Mouse (Mus musculus): ENCODE results near the gene Cracr2b.

The Cracr2b gene

DNA sequence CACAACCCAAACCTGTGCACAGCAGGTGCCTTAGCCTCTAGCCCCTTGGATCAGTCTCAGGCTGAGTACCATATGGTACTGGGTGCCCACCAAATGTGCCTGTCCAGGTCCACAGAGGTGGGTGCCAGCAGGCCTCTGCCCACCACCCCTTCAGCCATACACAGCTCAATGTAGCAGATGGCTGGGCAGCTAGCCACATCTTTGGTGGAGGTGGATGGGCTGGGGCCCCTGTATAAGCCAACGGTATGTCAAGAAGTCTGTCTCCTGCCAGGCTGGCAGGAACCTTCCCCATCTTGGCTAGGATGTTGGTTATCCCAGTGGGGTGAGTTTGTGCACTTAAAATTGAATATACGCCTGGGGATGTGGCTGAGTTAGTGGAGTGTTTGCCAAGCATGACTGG, 24.7 kb downstream of the Cracr2b start:
- no peak for DNase-seq (ENCODE audit: low spot score in 2 of 2)

DNA sequence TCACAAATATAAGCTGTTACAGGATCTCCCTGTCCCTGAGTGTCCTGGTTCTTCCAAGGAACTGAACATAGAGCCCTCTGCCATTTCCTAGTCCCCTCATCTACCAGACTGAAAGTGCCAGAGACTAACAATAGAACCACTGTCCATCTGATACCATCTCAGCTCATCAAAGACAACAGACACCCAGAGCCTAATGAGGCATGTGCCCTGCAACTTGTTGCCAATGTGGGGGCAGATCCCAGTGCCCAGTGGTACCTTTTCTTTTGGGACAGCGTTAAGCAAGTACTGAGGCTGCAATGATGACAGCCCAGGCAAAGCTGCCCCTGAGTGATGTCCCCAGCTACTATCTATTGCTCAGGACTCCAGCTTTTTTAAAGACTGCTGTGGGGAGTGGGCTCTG, 25.3 kb downstream of the Cracr2b start:
- no peak for DNase-seq (ENCODE audit: low spot score in 2 of 2)

DNA sequence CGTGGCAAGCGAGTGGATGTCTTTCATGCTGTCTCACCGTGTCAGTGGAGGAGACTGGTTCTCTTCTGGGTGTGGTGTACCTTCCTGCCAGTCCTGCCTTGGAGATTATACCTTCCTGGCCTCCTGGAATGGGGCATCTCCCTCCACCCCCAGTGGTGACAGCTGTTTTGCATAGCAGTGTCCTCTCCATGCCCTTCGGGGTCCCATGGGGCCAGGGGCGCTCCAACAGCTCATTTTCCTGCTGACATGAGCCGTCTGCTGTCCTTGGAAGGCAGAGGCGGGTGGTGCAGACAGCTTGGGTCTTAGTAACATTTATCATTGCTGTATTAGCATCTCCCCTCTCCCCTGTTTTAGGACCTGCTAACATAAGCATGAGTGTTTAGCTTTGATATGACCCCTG, 26.2 kb downstream of the Cracr2b start:
- no peak for DNase-seq (ENCODE audit: low spot score in 2 of 2)

DNA sequence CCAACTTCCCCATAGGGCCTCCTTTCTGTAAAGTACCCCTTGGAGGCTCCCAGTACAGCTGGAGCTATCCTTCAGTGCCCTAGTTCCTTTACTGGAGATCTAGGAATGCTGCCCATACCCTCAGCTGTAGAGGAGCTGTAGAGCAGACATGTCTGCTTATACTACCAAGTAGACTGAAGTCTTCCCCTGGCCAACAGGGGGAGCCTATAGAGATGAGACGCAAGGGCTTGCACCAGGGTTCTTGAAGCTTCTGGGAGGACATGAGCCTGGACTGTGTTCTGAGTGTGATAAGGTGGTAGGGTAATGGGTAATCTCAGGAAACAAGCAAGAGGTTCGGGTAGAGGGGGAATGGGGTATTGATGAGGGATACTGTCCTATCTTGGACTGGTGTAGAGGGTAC, 30.3 kb downstream of the Cracr2b start:
- DNase-seq (ENCODE audit: low spot score in 2 of 2), result no peak

DNA sequence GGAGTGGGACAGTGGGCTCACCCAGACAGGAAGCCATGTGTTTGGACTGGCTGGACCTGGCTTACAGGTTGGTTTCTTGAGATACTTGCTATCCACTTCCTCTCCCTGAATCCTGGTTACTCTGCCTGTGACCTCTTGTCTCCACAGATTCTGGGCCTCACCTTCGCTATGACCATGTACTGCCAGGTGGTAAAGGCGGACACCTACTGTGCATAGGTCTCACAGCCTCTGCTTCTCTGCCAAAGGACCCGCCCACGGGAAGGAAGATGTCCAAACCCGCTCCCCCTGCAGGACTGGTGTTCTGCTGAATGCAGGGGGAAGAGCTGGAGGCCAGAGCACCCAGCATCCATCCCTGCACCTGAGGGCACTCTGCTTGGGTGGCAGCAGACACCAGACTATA, 31.8 kb downstream of the Cracr2b start:
- no peak for DNase-seq (ENCODE audit: low spot score in 2 of 2)

DNA sequence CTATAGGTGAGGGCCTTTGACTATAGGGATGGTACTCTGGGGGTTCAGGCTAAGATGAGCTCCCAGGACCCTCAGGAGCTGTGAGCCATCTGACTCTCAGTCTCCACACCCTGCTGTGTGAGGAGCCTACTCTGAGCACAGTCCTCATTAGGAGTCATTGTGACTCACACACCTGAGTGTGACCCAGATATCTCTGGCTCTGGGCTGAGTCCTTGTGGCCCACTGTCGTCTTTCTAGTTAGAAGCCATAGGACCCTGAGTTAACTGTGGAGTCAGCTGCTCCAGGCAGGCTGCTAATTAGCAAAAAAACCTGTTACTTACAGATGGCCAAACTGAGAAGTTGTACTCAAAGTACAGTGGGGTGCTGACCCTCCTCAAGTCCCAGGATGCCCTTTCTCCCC, 32.8 kb downstream of the Cracr2b start:
- no peak for DNase-seq (ENCODE audit: low spot score in 2 of 2)

DNA sequence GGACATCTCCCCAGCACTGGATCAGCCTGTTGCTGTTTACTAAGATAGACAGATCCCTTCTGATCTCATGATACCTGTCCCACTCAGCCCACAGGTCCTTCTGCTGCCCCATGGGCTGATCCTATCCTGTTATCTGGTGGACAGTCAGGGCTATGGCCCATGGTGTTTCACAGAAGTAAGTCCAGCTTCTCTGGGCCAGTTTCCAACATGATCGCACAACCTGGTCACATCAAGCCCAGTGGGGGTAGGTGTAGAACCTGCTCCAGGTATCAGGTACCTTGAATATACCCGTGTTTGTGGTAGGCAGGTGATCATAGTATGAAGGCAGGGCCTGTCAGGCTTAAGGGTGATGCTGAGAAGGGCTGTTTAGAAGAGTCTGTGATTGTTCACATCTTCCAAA, 34.5 kb downstream of the Cracr2b start:
- no peak for DNase-seq (ENCODE audit: low spot score in 2 of 2)

DNA sequence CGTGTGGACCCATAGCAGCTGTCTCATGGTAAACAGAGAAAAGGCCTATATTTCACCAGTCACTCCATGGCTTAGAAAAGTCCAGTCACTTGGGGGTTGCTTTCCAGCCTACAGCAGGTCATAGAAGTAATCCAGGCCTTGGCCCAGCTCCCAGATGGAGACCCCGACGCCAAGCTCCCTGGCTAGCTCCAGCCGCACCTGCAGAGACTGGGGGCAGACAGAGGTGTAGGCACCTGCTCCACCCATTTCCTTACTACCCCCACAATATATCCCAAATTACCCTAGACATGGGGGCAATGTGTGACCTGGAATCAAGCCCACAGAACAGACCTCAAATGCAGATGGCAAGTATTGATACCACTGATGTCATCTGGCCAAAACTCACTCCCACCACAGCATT, 35.0 kb downstream of the Cracr2b start:
- DNase-seq (ENCODE audit: low spot score in 2 of 2), result no peak

DNA sequence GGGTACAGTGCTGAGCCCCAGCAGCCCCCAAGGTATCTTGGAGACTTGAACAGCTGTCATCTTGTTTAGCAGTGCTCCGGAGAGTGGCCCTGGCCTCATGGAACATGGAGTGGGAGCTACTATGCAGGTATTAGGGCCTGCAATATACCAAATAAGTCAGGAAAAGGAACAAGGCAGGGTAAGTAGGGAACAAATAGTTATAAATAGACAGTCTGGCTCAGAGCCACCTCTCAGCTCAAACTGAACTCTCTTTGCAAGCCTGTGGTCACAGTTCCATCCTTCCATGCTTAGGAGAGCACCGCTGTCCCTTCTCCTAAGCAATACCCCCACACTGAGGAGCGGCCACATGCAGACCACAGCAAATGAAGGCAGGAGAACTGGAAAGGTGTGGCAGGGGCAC, 36.7 kb downstream of the Cracr2b start:
- DNase-seq (ENCODE audit: low spot score in 2 of 2), result no peak

DNA sequence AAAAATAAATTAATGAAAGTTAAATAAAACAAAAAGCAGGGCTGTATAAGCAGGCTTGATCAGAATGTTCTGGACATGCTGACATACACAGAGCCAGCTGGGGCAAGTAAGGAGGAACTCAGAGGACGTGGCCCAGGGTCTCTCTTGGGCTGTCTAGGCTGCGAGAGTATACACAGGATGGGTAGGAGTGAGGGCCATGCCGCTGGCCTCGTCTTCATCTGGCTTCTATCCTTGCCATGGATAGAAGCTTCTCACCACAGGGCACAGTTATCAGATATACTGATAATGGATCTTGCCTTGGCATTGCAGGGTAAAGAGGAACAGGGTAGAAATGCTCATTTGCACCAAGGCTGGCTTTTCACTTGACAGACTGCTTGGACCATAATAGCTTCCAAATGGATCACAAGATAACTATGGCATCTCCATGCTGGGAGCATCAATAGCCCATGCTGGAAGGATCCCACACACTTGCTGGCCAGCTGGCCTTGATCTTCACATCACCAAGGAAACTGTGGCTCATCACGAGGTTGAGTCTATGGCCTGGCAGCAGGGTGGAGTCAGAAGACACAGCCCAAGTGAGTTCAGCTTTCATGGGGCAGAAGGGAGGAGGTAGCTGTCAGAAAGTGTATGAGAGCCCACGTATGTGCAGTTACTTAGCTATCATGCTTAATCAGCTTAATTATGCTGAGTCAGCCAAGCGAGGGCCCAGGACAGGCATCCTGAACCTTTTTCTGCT, 41.1 kb downstream of the Cracr2b start:
- no peak for DNase-seq (ENCODE audit: low spot score in 2 of 2)

DNA sequence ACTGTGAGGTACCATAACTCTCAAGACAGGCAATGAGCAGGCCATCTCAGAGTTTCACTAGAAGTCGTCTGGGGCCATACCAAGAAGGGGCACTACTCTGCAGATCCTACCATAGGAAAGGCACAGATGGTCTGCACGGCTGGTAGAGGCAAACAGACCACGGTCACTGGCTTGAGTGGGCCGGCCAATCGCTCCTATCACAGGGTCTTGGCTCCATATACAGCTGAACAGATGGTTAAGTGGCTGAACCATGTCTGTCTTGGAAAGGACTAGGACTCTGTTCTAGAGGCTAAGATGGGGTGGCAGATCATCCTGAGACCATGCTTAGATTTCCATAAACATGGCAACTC, 41.6 kb downstream of the Cracr2b start:
- DNase-seq (ENCODE audit: low spot score in 2 of 2), result no peak

DNA sequence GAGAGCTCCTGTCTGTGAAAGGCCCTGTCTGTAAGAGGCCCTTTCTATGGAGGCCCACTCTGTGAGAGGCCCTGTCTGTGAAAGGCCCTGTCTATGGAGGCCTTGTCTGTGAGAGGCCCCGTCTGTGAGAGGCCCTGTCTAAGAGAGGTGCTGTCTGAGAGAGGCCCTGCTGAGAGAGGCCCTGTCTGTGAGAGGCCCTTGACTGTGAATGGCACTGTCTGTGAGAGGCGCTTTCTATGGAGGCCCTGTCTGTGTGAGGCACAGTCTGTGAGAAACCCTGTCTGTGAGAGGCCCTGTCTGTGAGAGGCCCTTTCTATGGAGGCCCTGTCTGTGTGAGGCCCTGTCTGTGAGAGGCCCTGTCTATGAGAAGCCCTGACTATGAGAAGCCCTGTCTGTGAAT, 45.4 kb downstream of the Cracr2b start:
- DNase-seq (ENCODE audit: low spot score in 2 of 2), result no peak

DNA sequence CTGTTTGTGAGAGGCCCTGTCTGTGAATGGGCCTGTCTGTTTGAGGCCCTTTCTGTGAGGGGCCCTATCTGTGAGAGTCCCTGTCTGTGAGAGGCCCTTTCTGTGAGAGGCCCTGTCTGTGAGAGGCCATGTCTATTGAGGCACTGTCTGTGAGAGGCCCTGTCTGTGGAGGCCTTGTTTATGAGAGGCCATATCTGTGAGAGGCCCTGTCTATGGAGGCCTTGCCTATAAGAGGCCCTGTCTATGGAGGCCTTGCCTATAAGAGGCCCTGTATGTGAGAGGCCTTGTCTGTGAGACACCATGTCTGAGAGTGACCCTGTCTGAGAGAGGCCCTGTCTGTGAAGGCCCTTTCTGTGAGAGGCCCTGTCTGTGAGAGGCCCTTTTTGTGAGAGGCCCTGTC, 47.3 kb downstream of the Cracr2b start:
- DNase-seq (ENCODE audit: low spot score in 2 of 2), result no peak

DNA sequence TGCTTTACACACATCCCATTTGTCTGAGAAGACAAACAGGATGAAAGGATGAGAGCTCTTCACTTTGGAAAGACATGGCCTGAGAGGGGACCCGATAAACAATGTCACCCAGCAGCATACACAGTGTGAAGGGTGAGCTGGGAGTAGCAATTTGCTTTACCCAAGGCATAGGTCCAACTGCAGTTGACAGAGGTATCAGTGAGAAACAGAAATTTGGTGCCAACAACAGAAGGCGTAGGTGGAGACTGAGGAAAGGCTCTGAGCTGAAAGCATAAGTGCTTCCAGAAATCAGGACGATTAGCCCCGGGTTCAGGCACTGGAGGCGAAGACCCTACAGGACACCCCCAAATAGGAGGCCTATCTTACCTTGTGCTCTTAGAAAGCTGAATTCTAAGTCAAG, 49.3 kb downstream of the Cracr2b start:
- no peak for DNase-seq (ENCODE audit: low spot score in 2 of 2)

DNA sequence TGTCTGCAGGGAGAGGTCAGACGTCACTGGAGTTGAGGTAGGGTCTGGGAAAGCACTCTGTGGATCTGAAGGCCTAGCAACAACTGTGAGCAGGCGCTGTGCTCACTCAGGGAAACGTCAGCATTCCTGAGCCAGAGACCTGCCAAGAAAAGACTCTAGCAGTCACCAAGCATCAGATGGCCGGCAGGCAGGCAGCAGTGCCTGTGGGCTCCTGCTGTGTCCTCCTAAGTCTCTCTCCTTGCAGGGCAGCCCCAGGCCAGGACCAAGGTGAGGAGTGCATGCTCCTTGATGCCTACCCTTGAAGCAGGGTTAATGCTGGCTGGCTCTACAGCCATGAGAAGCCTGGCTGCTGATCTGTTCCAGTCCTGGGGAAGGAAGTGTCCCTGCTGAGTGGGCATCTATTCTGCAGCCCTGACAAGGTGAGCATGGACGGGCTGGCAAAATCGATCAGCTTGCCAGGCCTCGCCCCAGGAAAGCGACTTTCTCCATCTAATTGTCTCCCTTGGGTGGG, 49.8 kb downstream of the Cracr2b start:
- no peak for DNase-seq (ENCODE audit: low spot score in 2 of 2)

Measured in frontal cortex, postnatal 14 days (tissue).